Mouse (Mus musculus): Measurements from ENCODE around the gene Btbd17.

DNA sequence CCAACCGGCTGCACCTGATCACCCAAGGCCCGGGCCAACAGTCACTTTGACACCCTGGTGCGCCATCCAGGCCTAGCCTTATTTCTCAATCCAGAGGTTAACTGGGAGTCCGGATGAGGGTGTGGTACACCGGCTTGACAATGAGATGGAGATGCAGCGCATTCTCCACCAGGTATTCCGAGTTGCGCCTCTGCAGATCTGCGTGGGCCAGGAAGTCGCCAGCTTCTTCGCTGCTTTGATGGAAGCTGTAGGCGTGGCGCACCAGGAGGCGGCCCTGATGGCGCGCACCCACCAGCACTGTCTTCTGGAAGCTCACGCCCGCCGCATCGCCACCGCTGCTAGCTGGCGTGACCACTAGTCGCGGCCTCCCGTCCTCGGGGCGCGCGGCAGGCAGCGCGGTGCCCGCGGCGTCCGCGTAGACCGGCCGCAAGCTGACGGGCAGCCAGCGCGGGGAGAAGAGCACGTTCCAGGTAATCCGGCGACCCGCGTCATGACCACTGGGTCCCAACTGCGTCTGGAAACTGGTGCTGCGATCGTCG is 4.3 kb downstream of the Btbd17 start:
- TF ChIP-seq CTCF (IDR thresholded peaks at IDR 0.05; ENCODE audit: insufficient read depth, low read length) (no peak), POLR2A (IDR thresholded peaks at IDR 0.05; ENCODE audit: borderline replicate concordance, extremely low read depth, low read depth, low read length) (no peak)

Data from lung, adult 2 months (tissue).